Mouse (Mus musculus) limb, embryonic 13.5 days (tissue): ENCODE results near the gene Ptcra. TPM values are rescaled to one million over a fixed set of nuclear protein-coding genes. Genes with fewer than 3 reads are reported as not detected.
A peak's percentile ranks its signal among the peaks of the same experiment; 100 is the strongest.

Experiments used
- ATAC-seq: fragments of 200-750 bp; cut with Nextera tagmentation; 2 replicates; pipeline ENCODE4 v1.8.0; 2017; ENCODE audit warnings: low read depth, moderate number of reproducible peaks, moderate TSS enrichment; ENCODE audit not compliant: low FRiP score
- H3K27ac ChIP-seq: fragments of 300-500 bp; sonication (generic); 2 replicates; pipeline ENCODE4 v1.5.1; 2015; ENCODE audit warnings: inconsistent platforms, mild to moderate bottlenecking, moderate library complexity
- H3K27me3 ChIP-seq: fragments of 300-500 bp; sonication (generic); 2 replicates; pipeline ENCODE4 v1.6.1; 2015; ENCODE audit warnings: mild to moderate bottlenecking, inconsistent platforms
- H3K36me3 ChIP-seq: fragments of 300-500 bp; sonication (generic); 2 replicates; pipeline ENCODE4 v1.6.1; 2015; ENCODE audit warnings: inconsistent platforms, mild to moderate bottlenecking, moderate library complexity
- H3K4me1 ChIP-seq: fragments of 300-500 bp; sonication (generic); 2 replicates; pipeline ENCODE4 v1.6.1; 2015; ENCODE audit warnings: inconsistent platforms
- H3K4me2 ChIP-seq: fragments of 300-500 bp; sonication (generic); replicated peaks from 2 replicates; pipeline ENCODE4 v1.6.1; 2015; ENCODE audit warnings: inconsistent platforms, mild to moderate bottlenecking, moderate library complexity
- H3K4me3 ChIP-seq: fragments of 300-500 bp; sonication (generic); 2 replicates; pipeline ENCODE4 v1.5.1; 2015; ENCODE audit warnings: moderate library complexity, mild to moderate bottlenecking, inconsistent platforms
- H3K9ac ChIP-seq: fragments of 300-500 bp; sonication (generic); 2 replicates; pipeline ENCODE4 v1.6.1; 2015; ENCODE audit warnings: mild to moderate bottlenecking, inconsistent platforms
- H3K9me3 ChIP-seq: fragments of 300-500 bp; sonication (generic); 2 replicates; pipeline ENCODE4 v1.6.1; 2016; ENCODE audit warnings: inconsistent platforms
- WGBS: fragments of 180-500 bp; shearing (Covaris S2); methylation state at CpG from one replicate; pipeline ENCODE4 v1.1.7; 2015; 5-methylcytosine and 5-hydroxymethylcytosine counted together
- polyA plus RNA-seq: library from polyadenylated mRNA; unstranded; fragments of >200 nt; fragmentation: Nextera tagmentation; extraction: Ambion mirVana; gene quantifications from 2 replicates; pipeline ENCODE4 v1.2.1, GENCODE M21; 2015

Ptcra gene
- polyA plus RNA-seq, 1 experiment from 2014 or later: 0.33 TPM

DNA sequence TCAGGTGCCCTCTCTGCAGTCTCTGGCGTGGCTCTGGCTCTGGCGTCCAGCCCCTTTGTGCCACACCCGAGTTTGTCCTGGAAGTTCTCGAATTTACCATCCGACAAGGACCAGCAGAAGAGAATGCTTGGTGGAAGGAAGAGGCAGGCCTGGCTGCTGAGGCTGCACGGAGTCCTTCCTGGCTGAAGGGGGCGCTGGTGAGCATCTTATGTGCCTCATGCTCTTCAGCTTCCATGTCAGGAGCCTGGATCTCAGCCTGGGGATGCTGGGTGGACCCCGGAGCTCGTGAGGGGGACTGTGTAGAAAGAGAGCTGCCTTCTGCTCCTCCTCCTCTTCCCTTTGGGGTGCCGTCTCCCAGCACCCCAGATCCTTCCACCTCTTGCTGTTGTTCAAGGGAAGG, 27.4 kb downstream of the Ptcra start:
- Histone ChIP-seq H3K27me3 (no peaks in the 10 kb centered on the region), H3K27ac (no peak overlapping the region), H3K4me3 (no peak overlapping the region), H3K4me2 (no peak overlapping the region), H3K9me3 (no peaks in the 10 kb centered on the region), H3K9ac (peak overlapping the region; percentile 36; the same call in 1 of the 2 replicates), H3K36me3 (peaks cover 44% of the 10 kb centered on the region), H3K4me1 (no peaks in the 10 kb centered on the region)
- ATAC-seq: no peak
- WGBS: 71% methylated on average over 10 of the region's 10 CpGs

DNA sequence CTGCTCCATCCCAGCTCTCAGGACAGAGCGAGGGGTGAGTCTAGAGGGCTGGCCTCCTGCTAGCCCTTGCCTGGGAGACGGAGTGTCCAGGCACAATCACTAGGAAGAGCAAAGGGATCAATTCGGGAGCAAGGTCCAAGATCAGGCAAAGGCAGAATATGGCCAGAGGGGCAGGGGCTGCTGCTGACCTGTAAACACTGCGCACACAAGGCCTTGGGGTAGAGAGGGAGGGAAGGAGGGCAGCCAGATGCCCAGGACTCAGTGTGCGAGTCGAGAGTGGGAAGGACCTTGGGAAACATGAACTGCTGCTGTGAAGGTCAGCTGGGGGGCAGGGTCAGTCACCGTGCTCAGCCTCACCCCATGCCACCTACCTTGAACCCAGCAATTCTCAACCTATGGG, 28.2 kb downstream of the Ptcra start:
- WGBS: 84% methylated on average over 7 of the region's 7 CpGs
- Histone ChIP-seq H3K9me3 (no peaks in the 10 kb centered on the region), H3K27me3 (peaks cover 1% of the 10 kb centered on the region; the same call in 1 of the 2 replicates), H3K4me2 (no peak overlapping the region), H3K4me1 (no peaks in the 10 kb centered on the region), H3K27ac (no peak overlapping the region), H3K9ac (no peak overlapping the region), H3K4me3 (no peak overlapping the region), H3K36me3 (peaks cover 42% of the 10 kb centered on the region)
- no peak for ATAC-seq

DNA sequence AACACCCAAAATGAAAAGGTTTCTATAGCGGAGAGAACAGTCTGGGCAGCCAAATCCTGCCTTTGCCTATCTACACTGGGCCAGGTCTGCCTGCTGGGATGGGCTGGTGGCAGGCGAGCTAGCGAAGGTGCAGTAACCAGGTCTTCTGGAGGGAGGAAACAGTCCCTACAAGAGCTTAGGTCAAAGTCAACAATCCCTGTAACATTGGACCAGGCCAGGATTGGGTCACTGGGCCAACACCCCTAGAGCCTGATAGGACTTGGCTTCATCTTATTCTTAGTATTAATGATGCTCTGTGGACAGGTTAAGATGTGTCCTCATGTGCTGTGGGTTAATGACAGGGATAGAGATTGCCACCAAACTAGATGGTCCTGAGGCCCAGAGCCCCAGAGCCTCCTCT, 29.5 kb downstream of the Ptcra start:
- Histone ChIP-seq H3K9ac (no peak overlapping the region), H3K4me3 (no peak overlapping the region), H3K4me1 (0 out of 2 replicates have a peak, but pooled peaks cover under 1% of the 10 kb centered on the region), H3K36me3 (peaks cover 41% of the 10 kb centered on the region), H3K27me3 (peaks cover 14% of the 10 kb centered on the region), H3K4me2 (no peak overlapping the region), H3K27ac (no peak overlapping the region), H3K9me3 (no peaks in the 10 kb centered on the region)
- WGBS: 89% methylated on average over 3 of the region's 3 CpGs
- no peak for ATAC-seq

DNA sequence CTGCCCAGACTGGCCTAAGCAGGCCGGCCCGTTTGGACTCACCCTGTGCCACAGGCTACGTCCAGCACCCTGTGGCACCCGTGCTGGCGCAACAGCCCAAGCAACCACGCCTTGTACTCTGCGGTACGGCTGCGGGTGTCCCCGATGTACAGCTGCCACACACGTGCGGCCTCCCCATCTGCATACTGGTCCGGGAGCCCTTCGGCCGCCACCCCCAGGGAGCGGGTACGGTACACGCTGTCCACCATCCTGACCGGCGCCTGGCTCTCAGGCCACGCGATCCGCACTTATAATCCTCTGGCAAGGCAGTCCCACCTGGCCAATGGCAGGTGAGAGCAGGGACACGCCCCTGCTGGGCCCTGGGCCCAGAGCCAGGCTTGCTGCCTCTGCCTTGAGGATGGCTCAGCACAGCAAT, 34.6 kb downstream of the Ptcra start, which contains the start of gene Gnmt:
Gnmt (minus strand) TSS at position 265 of the 415 bp plus-strand sequence.
- H3K9ac ChIP-seq: 0 out of 2 replicates have a peak within 1 kb of the TSS, but pooled peaks have one; percentile 14
- peaks cover 6% of the 10 kb centered on the region; the same call in 1 of the 2 replicates for H3K4me1 ChIP-seq
- no peak within 1 kb of the TSS; the same call in none of the 2 replicates for H3K4me3 ChIP-seq
- WGBS: 11% methylated on average over 24 of the region's 24 CpGs
- H3K36me3 ChIP-seq: peaks cover 28% of the 10 kb centered on the region
- peak within 1 kb of the TSS; percentile 48 for H3K4me2 ChIP-seq
- no peaks in the 10 kb centered on the region for H3K9me3 ChIP-seq
- no peak for ATAC-seq
- H3K27ac ChIP-seq: no peak within 1 kb of the TSS
- peaks cover 27% of the 10 kb centered on the region for H3K27me3 ChIP-seq

DNA sequence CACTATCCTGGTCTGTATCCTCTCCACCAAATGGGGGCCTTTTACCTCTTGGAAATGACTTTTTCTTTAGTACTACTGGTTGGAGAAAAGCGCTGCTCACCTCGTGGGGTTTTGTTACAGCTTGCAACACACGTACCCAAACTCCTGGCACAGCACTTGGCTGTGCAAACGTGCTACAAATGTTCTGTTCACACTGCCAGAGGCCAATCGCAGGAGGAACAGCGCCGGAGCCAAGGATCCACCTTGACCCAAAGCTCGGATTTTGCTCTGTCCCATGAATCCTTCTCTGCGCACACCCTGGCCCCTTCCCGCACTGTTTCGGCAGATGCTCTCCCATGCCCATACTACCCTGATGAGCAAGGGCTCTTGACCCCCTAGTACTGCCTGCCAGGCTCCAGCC, 35.0 kb downstream of the Ptcra start:
- Histone ChIP-seq H3K36me3 (peaks cover 32% of the 10 kb centered on the region), H3K4me2 (peak overlapping the region; percentile 48), H3K27me3 (peaks cover 27% of the 10 kb centered on the region), H3K9ac (0 out of 2 replicates have a peak overlapping the region, but pooled peaks have one; percentile 14), H3K9me3 (no peaks in the 10 kb centered on the region), H3K4me3 (no peak overlapping the region; the same call in none of the 2 replicates), H3K27ac (no peak overlapping the region), H3K4me1 (peaks cover 6% of the 10 kb centered on the region; the same call in 1 of the 2 replicates)
- no peak for ATAC-seq
- 53% methylated on average over 11 of the region's 11 CpGs for WGBS

DNA sequence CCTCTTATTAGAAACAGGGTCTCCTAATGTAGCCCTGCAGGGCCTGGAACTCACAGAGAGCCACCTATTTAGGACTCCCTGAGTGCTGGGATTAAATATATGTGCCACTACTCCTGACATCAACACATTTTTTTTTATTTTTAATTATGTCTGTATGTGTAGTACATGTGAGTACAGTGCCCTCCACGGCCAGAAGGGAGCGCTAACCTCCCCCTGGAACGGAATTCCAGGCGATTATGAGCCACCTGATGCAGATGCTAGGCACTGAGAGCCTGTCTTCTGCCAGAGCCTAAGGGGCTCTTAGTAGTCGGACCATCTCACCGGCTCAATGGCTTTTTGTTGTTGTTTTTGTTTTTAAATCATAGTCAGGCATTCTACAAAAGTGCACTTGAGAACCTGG, 35.5 kb downstream of the Ptcra start:
- Histone ChIP-seq H3K9ac (no peak overlapping the region), H3K4me2 (no peak overlapping the region), H3K4me1 (peaks cover 6% of the 10 kb centered on the region; the same call in 1 of the 2 replicates), H3K4me3 (no peak overlapping the region), H3K27ac (no peak overlapping the region), H3K27me3 (peaks cover 27% of the 10 kb centered on the region), H3K9me3 (no peaks in the 10 kb centered on the region), H3K36me3 (peaks cover 37% of the 10 kb centered on the region)
- ATAC-seq: no peak
- 39% methylated on average over 6 of the region's 6 CpGs for WGBS

DNA sequence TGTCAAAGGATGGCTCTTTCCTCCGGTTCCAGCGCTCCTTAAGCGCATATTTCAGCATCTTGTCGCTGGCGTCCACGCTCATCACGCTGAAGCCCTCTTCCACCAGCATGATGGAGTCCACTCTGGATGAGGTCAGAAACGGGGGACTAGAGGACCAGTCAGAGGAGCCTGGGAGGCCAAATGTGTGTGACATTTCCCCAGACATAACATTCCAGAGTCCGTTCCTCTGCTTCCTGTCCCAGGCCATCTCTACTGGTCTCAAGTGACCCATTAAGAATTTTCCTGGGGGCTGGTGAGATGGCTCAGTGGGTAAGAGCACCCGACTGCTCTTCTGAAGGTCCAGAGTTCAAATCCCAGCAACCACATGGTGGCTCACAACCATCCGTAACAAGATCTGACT, 36.2 kb downstream of the Ptcra start:
- peaks cover 6% of the 10 kb centered on the region; the same call in 1 of the 2 replicates for H3K4me1 ChIP-seq
- 90% methylated on average over 11 of the region's 11 CpGs for WGBS
- ATAC-seq: no peak

DNA sequence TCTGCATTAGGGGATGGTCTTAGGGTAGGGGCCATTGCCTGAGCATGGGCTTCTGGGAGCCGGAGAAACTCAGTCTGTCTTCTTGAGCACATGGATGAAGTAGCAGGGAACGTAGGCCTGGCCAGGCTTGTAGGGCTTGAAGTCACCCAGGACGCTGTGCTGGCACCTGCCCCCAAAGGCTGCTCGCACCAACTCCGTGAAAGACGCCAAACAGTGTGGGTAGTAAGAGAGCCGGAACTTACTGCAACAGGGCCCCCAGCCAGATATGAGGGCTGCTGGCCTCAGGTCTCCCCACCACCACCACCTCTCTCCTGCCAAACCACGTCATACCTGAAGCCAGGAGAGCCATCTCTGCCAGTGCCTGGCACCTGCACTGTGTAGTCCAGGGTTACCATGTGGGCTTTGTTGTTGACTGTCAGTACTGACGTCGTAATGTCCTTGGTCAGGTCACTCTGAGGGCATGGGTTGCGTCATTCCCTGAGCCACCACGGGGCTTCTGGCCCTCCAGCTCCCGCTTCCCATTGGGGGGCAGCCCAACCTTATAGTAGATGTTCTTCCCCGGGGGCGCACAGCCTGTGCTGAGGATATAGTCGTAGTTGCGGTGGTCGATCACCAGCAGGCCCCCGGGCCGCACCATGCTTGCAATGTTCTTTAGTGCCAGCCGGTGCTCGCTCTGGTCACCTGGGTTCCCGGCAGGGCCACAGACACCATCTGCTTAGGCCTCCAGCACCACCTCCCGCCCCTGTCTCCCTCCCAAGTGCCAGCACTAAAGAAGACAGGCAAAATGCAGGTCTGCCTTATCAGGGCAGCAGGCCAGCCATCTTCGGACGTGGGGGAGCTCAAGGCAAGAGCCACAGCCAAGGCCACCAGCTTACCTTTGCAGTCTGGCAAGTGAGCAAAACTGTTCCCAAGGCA, 37.5 kb downstream of the Ptcra start:
- no peak overlapping the region for H3K4me3 ChIP-seq
- H3K27me3 ChIP-seq: peaks cover 27% of the 10 kb centered on the region
- H3K9ac ChIP-seq: no peak overlapping the region
- peaks cover 6% of the 10 kb centered on the region; the same call in 1 of the 2 replicates for H3K4me1 ChIP-seq
- ATAC-seq: no peak
- H3K9me3 ChIP-seq: no peaks in the 10 kb centered on the region
- 87% methylated on average over 26 of the region's 26 CpGs for WGBS
- peaks cover 54% of the 10 kb centered on the region for H3K36me3 ChIP-seq
- H3K27ac ChIP-seq: no peak overlapping the region
- no peak overlapping the region for H3K4me2 ChIP-seq

More for the DNA sequence above, 36.2 kb downstream of the Ptcra start:
- no peaks in the 10 kb centered on the region for H3K9me3 ChIP-seq
- H3K4me3 ChIP-seq: no peak overlapping the region
- H3K27ac ChIP-seq: no peak overlapping the region
- H3K4me2 ChIP-seq: no peak overlapping the region
- H3K9ac ChIP-seq: no peak overlapping the region
- peaks cover 27% of the 10 kb centered on the region for H3K27me3 ChIP-seq
- peaks cover 42% of the 10 kb centered on the region for H3K36me3 ChIP-seq

DNA sequence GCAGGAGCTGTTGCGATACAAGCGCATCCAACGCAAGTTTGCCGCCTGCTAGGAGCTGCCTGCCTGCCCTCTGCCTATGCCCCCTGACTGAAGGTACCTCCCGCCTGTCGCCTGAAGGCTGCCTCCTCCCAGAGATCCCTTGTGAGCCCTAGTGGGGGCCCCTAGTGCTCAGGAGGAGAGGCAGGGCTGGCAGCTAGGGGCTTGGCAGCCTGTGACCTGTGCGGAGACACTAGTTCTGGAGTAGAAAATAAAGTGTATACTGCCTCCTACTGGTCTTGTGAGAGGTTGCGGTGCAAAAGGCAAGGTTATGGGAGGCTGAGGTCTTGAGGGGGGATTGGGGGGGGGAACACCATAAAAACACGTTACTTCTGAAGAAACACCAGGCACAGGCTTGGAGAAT, 38.2 kb downstream of the Ptcra start:
- peaks cover 6% of the 10 kb centered on the region; the same call in 1 of the 2 replicates for H3K4me1 ChIP-seq
- H3K36me3 ChIP-seq: peaks cover 62% of the 10 kb centered on the region
- H3K4me3 ChIP-seq: no peak overlapping the region
- no peak overlapping the region for H3K27ac ChIP-seq
- H3K9ac ChIP-seq: no peak overlapping the region
- WGBS: 43% methylated on average over 9 of the region's 9 CpGs
- no peak overlapping the region for H3K4me2 ChIP-seq
- H3K9me3 ChIP-seq: no peaks in the 10 kb centered on the region
- peaks cover 26% of the 10 kb centered on the region for H3K27me3 ChIP-seq
- ATAC-seq: no peak

DNA sequence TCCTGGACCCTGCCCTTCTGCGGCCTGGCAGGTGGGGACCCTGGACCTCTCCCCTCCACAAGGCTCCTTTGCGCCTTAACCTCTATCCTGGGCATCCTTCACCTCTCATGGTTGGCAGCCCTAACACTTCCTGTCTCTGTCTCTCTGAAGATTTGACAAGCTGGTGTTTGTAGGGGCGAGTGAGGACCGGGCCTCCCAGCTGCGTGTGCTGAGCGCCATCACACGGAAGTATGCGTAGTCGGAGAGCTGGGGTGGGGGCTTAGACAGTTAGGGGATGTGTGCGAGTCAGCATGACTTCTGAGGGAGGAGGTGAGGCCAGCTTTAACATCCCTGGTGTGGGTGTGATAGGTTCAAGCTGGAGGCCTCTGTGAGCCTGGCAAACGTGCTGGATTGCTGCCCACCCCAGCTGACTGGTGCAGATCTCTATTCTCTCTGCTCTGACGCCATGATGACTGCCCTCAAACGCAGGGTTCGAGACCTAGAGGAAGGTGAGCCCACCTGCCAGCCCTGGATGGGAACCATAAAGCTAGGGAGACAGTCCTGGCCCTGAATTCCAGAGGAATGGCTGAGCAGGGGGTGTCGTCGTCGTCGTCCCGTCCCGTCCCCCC, 38.9 kb downstream of the Ptcra start:
- peaks cover 65% of the 10 kb centered on the region for H3K36me3 ChIP-seq
- H3K4me3 ChIP-seq: no peak overlapping the region
- H3K27me3 ChIP-seq: peaks cover 19% of the 10 kb centered on the region
- H3K9me3 ChIP-seq: no peaks in the 10 kb centered on the region
- H3K4me2 ChIP-seq: no peak overlapping the region
- WGBS: 80% methylated on average over 20 of the region's 20 CpGs
- peaks cover 6% of the 10 kb centered on the region; the same call in 1 of the 2 replicates for H3K4me1 ChIP-seq
- no peak for ATAC-seq
- no peak overlapping the region for H3K9ac ChIP-seq
- no peak overlapping the region for H3K27ac ChIP-seq

DNA sequence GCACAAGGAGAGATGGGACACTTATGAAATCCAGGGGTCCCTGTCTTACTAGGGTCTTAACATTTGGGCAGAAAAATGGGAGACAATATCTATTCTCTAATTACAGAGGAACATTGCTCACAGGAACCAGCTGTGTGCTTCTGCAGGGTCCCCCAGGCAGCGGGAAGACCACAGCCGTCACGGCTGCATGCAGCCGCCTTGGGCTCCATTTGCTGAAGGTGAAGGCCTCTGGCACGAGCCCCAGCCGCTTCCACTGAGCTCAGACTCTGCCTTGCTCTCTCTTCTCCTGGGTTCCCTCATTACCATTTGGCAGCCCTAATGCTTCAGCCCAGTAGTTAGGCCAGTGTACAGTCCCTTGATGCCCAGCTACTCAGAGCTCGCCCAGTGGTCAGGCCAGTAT, 42.4 kb downstream of the Ptcra start:
- H3K4me3 ChIP-seq: no peak overlapping the region
- H3K27me3 ChIP-seq: no peaks in the 10 kb centered on the region
- no peak overlapping the region for H3K9ac ChIP-seq
- H3K36me3 ChIP-seq: peaks cover 80% of the 10 kb centered on the region
- H3K9me3 ChIP-seq: no peaks in the 10 kb centered on the region
- H3K27ac ChIP-seq: no peak overlapping the region
- H3K4me1 ChIP-seq: no peaks in the 10 kb centered on the region
- no peak overlapping the region for H3K4me2 ChIP-seq
- no peak for ATAC-seq
- 88% methylated on average over 7 of the region's 7 CpGs for WGBS
